Mouse (Mus musculus) olfactory bulb, adult 2 months (tissue): ENCODE measurements at regions not wholly inside any gene's neighbourhood (a gene's known extent, or its start where the extent isn't known, plus 50 kb on each side); places are given as distances from the start of the nearest gene placed in this dataset.

ENCODE experiments used
- H3K27ac ChIP-seq: fragments of 200-500 bp; 2 replicates; pipeline ENCODE4 v1.5.1; 2012; ENCODE audit warnings: low read depth, low read length; ENCODE audit not compliant: insufficient read depth
- H3K4me1 ChIP-seq: fragments of 200-500 bp; 2 replicates; pipeline ENCODE4 v1.6.1; 2012; ENCODE audit warnings: low read length; ENCODE audit not compliant: control insufficient read depth, insufficient read depth
- H3K4me3 ChIP-seq: fragments of 200-500 bp; 2 replicates; pipeline ENCODE4 v1.5.1; 2012; ENCODE audit warnings: mild to moderate bottlenecking, low read depth, low read length, moderate library complexity; ENCODE audit not compliant: insufficient read depth
- CTCF ChIP-seq: fragments of 200-500 bp; IDR thresholded peaks from 2 replicates; pipeline ENCODE4 v1.5.1; 2012; ENCODE audit warnings: low read depth, mild to moderate bottlenecking, low read length, moderate library complexity; ENCODE audit not compliant: insufficient read depth
- POLR2A ChIP-seq: fragments of 200-500 bp; IDR thresholded peaks from 2 replicates; pipeline ENCODE4 v1.6.1; 2012; ENCODE audit warnings: mild to moderate bottlenecking, low read depth, low read length, moderate library complexity; ENCODE audit not compliant: insufficient read depth
- WGBS: fragments of 180-500 bp; shearing (Covaris S2); methylation state at CpG from one replicate; pipeline ENCODE4 v1.1.7; 2018; 5-methylcytosine and 5-hydroxymethylcytosine counted together

DNA sequence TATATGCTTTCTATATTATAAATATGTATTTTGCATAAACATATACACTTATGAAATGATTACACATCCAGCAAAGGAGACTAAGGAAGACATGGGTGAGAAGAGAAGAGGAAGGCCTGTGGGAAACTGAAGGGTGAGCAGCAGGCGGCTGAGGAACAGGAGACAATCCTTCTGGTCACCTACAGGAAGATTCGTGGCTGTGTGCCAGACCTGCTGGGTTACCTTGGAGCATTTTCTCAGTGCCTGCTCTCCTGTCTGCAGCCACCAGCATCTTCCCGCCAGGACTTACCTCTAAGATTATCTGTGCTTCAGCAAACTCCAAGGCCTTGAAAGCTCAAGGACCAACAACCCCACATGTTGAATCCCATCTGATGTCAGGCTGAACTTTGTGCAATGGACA, 258.3 kb upstream of the 3110018I06Rik start:
- no peak overlapping the region for H3K27ac ChIP-seq
- no peaks in the 10 kb centered on the region for H3K4me1 ChIP-seq
- 91% methylated on average over 3 of the region's 3 CpGs for WGBS
- H3K4me3 ChIP-seq, result no peak overlapping the region
- TF ChIP-seq POLR2A (no peak), CTCF (no peak)

DNA sequence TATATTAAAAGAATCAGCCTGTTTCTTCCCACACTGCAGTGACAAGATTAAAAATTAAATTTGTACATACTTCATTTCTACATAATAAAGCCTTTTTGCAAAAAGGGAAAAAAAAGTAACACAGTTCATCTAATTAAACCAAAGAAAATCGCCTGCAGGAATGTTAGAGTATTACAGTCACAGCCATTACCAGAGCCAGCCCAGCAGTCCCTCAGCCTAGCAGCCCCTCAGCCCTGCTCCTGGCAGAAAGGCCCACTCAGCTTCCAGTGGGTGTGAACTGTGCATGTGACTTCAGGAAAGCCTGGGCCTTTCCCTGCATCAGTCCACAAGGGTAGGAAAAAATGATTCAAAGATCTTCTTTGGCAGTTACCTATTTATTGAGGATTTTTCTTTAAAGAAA, 256.8 kb upstream of the 3110018I06Rik start:
- Histone ChIP-seq H3K4me1 (no peaks in the 10 kb centered on the region), H3K27ac (no peak overlapping the region), H3K4me3 (no peak overlapping the region)
- TF ChIP-seq CTCF (no peak), POLR2A (no peak)
- WGBS, result 45% methylated on average over 1 of the region's 1 CpGs

DNA sequence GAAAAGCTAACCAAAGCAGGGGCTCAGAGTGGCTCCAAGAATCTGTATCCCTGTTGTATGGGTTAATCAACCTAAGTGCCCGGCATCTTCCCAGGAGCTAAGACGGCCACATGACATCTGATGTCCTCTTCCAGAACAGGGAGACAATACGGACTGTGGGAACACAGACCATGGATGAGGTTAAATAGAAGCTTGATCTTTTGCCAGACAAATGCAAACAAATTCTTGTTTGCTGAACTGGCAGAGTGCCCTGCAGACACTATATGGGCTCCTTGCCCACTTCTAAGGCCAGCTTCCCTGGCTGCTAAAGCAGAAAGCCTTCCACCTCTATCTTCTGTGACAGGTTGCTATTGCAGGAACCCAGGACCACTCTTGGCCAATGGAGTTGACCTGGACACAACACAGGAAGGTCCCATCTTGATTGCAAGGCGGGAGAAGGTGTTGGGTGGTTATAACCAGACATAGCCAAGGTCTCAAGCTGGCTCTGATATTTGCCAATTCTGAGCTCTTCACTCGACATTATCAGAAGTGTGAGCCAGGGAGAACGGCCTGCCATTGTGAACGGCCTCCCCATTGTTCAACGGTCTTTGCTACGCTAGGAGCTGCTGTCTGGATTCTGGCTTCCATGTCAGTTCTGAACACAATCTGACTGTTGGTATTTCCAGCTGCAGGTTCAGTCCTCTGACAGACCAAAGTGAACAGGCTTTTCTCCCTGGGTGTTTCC, 237.5 kb upstream of the 3110018I06Rik start:
- no peaks in the 10 kb centered on the region for H3K4me1 ChIP-seq
- TF ChIP-seq CTCF (no peak), POLR2A (no peak)
- WGBS, result 82% methylated on average over 9 of the region's 9 CpGs

DNA sequence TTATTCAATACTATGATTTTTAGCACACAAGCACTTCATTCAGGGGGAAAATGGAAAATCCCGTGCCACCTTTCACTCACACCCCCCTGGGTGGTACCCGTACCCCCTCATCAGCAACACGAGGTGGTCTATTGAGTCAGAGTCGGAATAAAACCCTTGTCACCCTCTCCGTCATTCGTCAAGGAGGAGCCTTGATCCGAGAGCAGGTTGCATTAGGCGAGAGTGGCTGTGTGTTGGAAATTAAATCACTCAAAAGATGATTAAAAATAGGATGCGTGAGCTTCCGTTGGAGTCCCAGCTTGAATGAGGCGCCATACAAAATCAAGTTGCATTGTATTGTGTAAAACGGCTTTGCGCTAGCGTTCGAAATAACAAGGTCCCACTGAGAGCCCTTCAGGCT, 236.5 kb upstream of the 3110018I06Rik start:
- no peak overlapping the region for H3K4me3 ChIP-seq
- no peak for TF ChIP-seq POLR2A
- no peak for TF ChIP-seq CTCF
- no peak overlapping the region for H3K27ac ChIP-seq
- 62% methylated on average over 15 of the region's 15 CpGs for WGBS
- no peaks in the 10 kb centered on the region for H3K4me1 ChIP-seq

More for the DNA sequence above, 237.5 kb upstream of the 3110018I06Rik start:
- Histone ChIP-seq H3K4me3 (no peak overlapping the region), H3K27ac (no peak overlapping the region)

DNA sequence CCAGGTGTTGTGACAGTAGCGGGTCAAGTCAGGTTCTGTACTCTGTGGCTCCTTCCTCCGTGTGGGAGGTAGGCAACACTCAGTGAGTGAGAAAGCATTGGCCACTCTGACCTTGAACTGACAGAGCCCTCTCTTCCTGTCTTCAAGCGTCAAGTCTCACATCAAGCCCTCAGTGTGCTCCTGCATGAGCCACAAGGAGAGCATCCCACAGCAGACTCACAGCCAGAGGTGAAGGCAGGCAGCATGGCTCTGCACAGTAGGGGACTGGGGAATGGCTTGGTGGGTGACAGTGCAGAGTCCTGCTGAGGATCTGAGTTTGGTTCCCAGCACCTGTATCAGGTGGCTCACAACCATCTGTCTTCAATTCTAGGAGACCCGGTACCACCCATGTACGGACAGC, 226.4 kb upstream of the 3110018I06Rik start:
- H3K27ac ChIP-seq, result no peak overlapping the region
- 90% methylated on average over 5 of the region's 5 CpGs for WGBS
- H3K4me1 ChIP-seq, result peaks cover 2% of the 10 kb centered on the region; the same call in 1 of the 2 replicates
- no peak for TF ChIP-seq POLR2A
- TF ChIP-seq CTCF, result no peak
- no peak overlapping the region for H3K4me3 ChIP-seq

DNA sequence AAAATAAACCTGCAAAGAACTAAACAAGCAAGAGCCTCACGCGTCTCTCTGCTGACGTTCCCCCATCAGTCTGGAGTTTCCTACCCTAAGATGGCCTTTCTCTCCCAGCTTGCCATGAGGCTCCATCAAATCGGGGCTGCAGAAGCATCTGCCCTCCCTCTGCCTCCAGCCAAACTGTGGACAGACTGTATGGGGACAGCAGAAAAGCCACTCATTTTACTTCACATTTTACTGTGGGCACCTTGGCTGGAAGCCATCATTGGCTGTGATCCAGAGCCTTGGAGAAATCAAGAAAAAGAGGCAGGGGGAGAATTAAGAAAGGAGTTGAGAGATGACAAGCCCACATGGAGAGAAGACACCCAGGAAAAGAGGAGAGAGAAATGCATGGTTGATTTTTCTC, 225.9 kb upstream of the 3110018I06Rik start:
- Histone ChIP-seq H3K4me3 (no peak overlapping the region), H3K4me1 (peaks cover 2% of the 10 kb centered on the region; the same call in 1 of the 2 replicates), H3K27ac (no peak overlapping the region)
- TF ChIP-seq CTCF (no peak), POLR2A (no peak)
- 50% methylated on average over 4 of the region's 4 CpGs for WGBS

DNA sequence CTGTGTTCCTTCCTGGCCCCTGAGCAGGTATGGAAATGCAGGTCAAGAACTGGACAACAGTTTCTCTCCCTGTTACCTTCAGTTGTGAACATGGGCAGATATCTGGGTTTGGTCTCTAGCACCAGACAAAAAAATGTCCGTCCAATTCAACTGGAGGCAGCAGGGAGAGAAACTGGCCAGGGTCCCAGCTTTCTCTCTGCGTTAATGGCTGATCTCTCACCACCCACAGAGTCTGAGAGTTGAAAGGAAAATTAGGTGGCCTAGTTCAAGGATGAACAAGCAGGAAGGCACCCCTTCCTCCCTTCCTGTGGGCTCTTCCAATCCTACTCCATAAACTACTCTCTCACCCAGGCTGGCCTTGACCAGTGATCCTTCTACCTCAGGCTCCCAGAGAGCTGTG, 221.7 kb upstream of the 3110018I06Rik start:
- Histone ChIP-seq H3K4me1 (peaks cover 6% of the 10 kb centered on the region; the same call in 1 of the 2 replicates), H3K27ac (no peak overlapping the region), H3K4me3 (no peak overlapping the region)
- TF ChIP-seq POLR2A, result no peak
- no peak for TF ChIP-seq CTCF
- 51% methylated on average over 2 of the region's 2 CpGs for WGBS

DNA sequence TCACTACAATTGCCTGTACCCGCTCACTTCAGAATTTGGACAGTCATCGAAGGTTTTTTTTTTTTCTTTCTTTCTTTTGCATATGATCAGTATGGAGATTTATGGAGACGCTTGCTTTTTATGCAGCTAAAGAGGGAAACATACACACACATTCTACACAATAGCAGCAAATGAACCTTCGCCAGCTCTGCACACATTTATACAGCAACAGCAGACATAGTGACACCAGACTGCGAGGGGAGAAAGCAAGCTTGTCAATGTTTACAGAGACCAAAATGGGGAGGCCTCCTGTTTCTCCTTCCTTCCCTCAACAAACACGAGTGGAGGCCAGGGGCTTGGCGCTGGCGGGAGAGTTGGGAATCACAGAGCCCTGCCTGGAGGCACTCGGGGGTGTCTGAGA, 202.8 kb upstream of the 3110018I06Rik start:
- WGBS, result 69% methylated on average over 9 of the region's 9 CpGs
- Histone ChIP-seq H3K27ac (no peak overlapping the region), H3K4me3 (no peak overlapping the region), H3K4me1 (no peaks in the 10 kb centered on the region)
- TF ChIP-seq CTCF (no peak), POLR2A (no peak)

DNA sequence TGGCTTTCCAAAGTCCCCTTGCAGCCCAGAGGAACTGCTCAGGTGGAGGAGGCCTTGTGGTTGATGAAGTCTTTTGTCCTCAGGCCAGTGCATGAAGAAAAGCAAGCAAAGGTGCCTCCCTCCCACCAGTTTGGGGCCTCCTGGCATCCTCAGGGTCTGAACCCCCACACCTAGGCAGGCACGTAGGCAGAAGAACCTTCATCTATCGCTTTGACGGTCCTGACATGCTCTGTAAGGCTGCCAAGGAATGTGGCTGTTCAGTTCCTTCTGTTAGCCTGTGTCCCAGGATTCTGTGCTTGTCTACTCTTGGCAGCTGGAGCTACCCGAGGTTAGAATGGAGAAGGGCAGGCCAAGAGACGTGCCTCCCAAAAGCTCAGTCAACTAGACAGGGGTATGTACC, 197.1 kb upstream of the 3110018I06Rik start:
- H3K4me1 ChIP-seq, result no peaks in the 10 kb centered on the region
- H3K4me3 ChIP-seq, result no peak overlapping the region
- 83% methylated on average over 5 of the region's 5 CpGs for WGBS
- TF ChIP-seq POLR2A (no peak), CTCF (no peak)
- H3K27ac ChIP-seq, result no peak overlapping the region
